Mouse (Mus musculus) ES-E14 (cell line): ENCODE results near the gene Pdpn.

Source experiments
- MAFK ChIP-seq: IDR thresholded peaks from 2 replicates; pipeline ENCODE4 v1.6.1; 2014; ENCODE audit warnings: mild to moderate bottlenecking, low read depth, low read length, inconsistent platforms; ENCODE audit not compliant: insufficient read depth
- ZNF384 ChIP-seq: IDR thresholded peaks from 2 replicates; pipeline ENCODE4 v1.6.1; 2012; ENCODE audit warnings: low read depth, low read length, inconsistent platforms

- TF ChIP-seq ZNF384, result no peak
- no peak for TF ChIP-seq MAFK
Measured at GRCm38 (mm10) chr4:143305987-143306772, 6.8 kb upstream of the Pdpn start.
